Mouse (Mus musculus): ENCODE measurements around the gene Slc5a10. TPM values are rescaled to one million over a fixed set of nuclear protein-coding genes. Genes with fewer than 3 reads are reported as not detected.

Gene Slc5a10
- polyA plus RNA-seq, 1 experiment: not detected

DNA sequence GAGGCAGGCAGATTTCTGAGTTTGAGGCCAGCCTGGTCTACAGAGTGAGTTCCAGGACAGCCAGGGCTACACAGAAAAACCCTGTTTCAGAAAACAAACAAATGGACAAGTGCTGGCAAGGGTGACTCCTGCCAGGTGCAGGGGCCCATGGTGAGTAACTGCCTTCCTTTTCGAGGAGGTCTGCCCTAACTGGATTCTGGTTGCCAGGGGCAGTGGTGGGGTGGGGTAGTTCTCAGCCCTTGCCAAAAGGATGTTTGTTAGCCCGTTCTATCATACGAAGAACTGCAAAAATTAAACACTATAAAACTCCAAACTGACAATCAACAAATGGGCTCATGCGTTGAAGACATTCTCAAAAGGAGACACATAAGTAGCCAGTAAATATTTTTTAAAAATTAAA is 71.0 kb downstream of the Slc5a10 start:
- Histone ChIP-seq H3K4me3 (ENCODE audit: low read depth, low read length) (no peak overlapping the region), H3K27me3 (ENCODE audit: control insufficient read depth, insufficient read depth, low read length) (no peaks in the 10 kb centered on the region), H3K36me3 (ENCODE audit: control insufficient read depth, insufficient read depth, low read length) (no peaks in the 10 kb centered on the region), H3K4me1 (ENCODE audit: control insufficient read depth, insufficient read depth, insufficient read length, low read length) (peaks cover 27% of the 10 kb centered on the region), H3K27ac (ENCODE audit: insufficient read depth, low read depth, low read length) (no peak overlapping the region)
- WGBS: 39% methylated on average over 4 of the region's 4 CpGs
- TF ChIP-seq POLR2A (IDR thresholded peaks at IDR 0.05; ENCODE audit: low read depth, low read length): no peak
- no peak for TF ChIP-seq CTCF (IDR thresholded peaks at IDR 0.05; ENCODE audit: extremely low read depth, insufficient read length, insufficient replicate concordance, low read depth, low read length)

DNA sequence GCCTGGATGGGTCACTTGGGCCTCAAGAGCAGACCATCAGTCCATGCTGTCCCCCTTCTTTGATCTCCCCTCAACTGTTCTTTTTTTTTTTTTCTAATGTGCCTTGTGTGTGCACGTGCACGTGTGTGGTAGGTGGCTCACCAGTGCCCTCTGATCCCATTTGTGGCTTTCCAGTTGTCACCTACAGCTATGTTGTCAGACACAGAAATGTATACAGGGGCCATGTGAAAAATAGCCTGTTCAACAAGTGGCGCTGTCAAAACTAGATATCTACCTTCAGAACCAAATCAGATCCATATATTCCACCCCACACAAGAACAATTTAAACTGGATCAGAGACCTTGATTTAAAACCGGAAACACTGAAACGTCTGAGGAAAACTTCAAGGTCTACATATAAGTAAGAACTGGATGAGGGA is 71.5 kb downstream of the Slc5a10 start:
- 89% methylated on average over 5 of the region's 5 CpGs for WGBS

DNA sequence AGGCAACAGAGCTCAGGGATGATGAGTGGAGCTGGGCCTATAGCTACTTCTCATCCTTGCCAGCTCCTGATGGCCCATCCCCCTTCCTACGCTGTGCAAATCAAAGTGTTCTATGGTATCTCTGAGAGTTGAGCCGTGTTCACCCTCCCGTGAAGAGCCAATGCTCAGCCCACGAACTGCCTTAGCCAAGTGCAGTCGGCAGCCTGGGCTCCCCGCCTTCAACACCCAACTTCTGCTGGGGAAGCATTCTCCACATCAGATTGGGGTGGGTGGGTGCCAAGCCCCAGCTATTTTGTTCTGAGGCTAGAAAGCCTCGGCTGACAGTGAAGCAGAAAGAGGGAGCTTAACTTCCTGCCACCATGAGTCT is 71.9 kb downstream of the Slc5a10 start:
- Histone ChIP-seq H3K4me3 (ENCODE audit: low read depth, low read length) (no peak overlapping the region), H3K36me3 (ENCODE audit: control insufficient read depth, insufficient read depth, low read length) (no peaks in the 10 kb centered on the region), H3K4me1 (ENCODE audit: control insufficient read depth, insufficient read depth, insufficient read length, low read length) (peaks cover 34% of the 10 kb centered on the region), H3K27me3 (ENCODE audit: control insufficient read depth, insufficient read depth, low read length) (no peaks in the 10 kb centered on the region), H3K27ac (ENCODE audit: insufficient read depth, low read depth, low read length) (no peak overlapping the region)
- TF ChIP-seq CTCF (IDR thresholded peaks at IDR 0.05; ENCODE audit: extremely low read depth, insufficient read length, insufficient replicate concordance, low read depth, low read length) (no peak), POLR2A (IDR thresholded peaks at IDR 0.05; ENCODE audit: low read depth, low read length) (no peak)
- WGBS: 74% methylated on average over 7 of the region's 7 CpGs

More for the DNA sequence above, 71.5 kb downstream of the Slc5a10 start:
- TF ChIP-seq POLR2A (IDR thresholded peaks at IDR 0.05; ENCODE audit: low read depth, low read length) (no peak), CTCF (IDR thresholded peaks at IDR 0.05; ENCODE audit: extremely low read depth, insufficient read length, insufficient replicate concordance, low read depth, low read length) (no peak)
- Histone ChIP-seq H3K27ac (ENCODE audit: insufficient read depth, low read depth, low read length) (no peak overlapping the region), H3K4me1 (ENCODE audit: control insufficient read depth, insufficient read depth, insufficient read length, low read length) (peaks cover 31% of the 10 kb centered on the region), H3K27me3 (ENCODE audit: control insufficient read depth, insufficient read depth, low read length) (no peaks in the 10 kb centered on the region), H3K36me3 (ENCODE audit: control insufficient read depth, insufficient read depth, low read length) (no peaks in the 10 kb centered on the region), H3K4me3 (ENCODE audit: low read depth, low read length) (no peak overlapping the region)

DNA sequence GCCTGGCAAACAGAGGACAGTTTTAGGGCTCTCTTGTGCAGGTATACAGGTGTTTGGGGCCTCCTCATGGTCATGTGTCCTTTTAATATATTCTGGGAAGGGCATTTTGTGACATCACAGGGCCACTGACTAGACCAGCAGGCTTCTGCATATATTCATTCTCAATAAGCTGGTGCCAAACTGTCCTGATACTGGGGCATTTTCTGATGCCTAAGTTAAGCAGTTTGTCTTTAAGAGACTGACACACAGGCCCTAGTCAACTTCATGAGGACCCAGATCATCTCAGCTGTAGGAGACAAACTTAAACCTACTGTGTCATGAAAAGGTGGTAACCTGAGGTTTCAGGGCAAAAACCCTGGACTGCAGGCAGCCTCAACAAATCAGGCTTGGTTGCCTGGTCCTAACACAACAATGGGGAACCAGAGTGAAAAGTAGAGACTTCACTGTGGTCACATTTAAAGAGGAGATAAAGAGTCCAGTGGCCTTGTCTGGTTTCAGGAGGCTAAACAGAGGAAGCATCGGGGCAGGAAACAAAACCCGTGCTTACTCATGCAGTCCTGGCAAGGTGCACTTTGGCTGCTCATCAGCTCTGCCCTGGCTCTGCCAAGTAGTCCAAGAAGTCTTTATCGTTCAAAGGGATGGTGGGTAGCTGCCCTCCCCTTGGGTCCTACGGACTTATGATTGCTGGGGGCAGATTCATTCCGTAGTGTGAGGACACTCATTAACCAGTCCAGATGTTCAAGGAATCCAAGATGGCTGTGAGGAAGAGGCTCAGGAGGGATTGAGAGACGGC is 72.5 kb downstream of the Slc5a10 start:
- no peak for TF ChIP-seq CTCF (IDR thresholded peaks at IDR 0.05; ENCODE audit: extremely low read depth, insufficient read length, insufficient replicate concordance, low read depth, low read length)
- no peak for TF ChIP-seq POLR2A (IDR thresholded peaks at IDR 0.05; ENCODE audit: low read depth, low read length)
- 28% methylated on average over 6 of the region's 6 CpGs for WGBS
- no peak overlapping the region for H3K4me3 ChIP-seq (ENCODE audit: low read depth, low read length)
- H3K27me3 ChIP-seq (ENCODE audit: control insufficient read depth, insufficient read depth, low read length): no peaks in the 10 kb centered on the region
- 0 out of 2 replicates have a peak overlapping the region, but pooled peaks have one; percentile 7 for H3K27ac ChIP-seq (ENCODE audit: insufficient read depth, low read depth, low read length)
- H3K4me1 ChIP-seq (ENCODE audit: control insufficient read depth, insufficient read depth, insufficient read length, low read length): peaks cover 37% of the 10 kb centered on the region
- H3K36me3 ChIP-seq (ENCODE audit: control insufficient read depth, insufficient read depth, low read length): no peaks in the 10 kb centered on the region

DNA sequence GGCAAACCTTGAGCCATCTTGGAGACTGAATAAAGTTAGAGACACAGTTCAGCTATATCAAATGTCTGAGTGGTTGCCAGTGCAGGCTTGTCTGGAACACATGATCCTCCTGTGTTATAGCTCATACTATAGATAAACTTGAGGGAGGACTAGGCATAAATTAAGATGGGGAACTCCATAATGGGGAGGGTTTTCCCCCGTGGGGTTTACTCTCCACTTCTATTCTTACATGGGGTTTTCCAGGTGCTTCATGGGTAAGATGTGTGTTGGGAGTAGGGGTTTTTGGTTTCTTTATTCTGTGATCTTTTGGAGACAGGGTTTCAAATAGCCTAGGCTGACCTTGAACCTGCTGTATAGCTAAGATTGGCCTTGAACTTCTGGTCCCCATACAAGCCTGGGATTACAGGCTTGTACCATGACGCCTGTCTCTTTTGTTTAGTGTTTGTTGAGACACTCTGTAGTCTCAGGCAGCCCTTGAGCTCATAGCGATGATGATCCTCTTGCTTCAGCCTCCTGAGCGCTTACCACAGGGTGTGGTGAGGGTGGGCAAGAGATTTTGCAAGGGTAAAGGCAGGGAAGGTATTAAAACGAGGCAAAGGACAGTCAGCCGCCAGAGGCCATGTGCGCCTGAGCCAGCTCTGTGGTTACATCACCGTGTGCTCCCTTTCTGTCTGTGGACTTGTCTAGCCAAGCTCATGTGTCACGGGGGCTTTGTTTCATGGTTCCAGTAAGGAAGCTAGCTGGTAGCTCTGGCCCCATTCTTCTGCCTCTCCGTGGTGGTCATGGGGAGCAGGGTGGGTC is 73.3 kb downstream of the Slc5a10 start:
- Histone ChIP-seq H3K4me1 (ENCODE audit: control insufficient read depth, insufficient read depth, insufficient read length, low read length) (peaks cover 45% of the 10 kb centered on the region), H3K4me3 (ENCODE audit: low read depth, low read length) (no peak overlapping the region), H3K27ac (ENCODE audit: insufficient read depth, low read depth, low read length) (no peak overlapping the region), H3K36me3 (ENCODE audit: control insufficient read depth, insufficient read depth, low read length) (no peaks in the 10 kb centered on the region), H3K27me3 (ENCODE audit: control insufficient read depth, insufficient read depth, low read length) (no peaks in the 10 kb centered on the region)
- no peak for TF ChIP-seq POLR2A (IDR thresholded peaks at IDR 0.05; ENCODE audit: low read depth, low read length)
- TF ChIP-seq CTCF (IDR thresholded peaks at IDR 0.05; ENCODE audit: extremely low read depth, insufficient read length, insufficient replicate concordance, low read depth, low read length): no peak
- 76% methylated on average over 10 of the region's 10 CpGs for WGBS

DNA sequence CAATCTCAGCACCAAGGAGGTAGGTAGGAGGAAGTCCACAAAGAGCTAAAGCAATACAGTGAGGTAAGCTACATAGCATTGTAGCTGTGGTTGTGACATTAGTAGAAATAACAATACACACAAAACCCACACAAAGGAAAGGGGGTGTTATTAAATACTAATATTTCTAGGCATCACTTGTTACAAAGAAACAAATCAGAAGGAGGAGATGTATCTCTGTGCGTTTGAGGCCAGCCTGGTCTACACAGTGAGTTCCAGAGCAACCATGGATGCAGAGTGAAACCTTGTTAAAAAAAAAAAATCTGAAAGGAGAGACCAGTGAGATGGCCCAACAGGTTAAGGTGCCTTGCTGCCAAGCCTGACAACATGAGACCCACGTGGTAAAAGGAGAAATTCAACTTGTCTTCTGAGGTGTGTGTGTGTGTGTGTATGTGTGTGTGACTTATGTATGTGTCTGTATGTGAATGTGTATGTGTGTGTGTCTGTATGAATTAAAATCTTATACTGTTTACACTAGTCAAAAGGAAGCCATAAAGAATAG is 74.1 kb downstream of the Slc5a10 start:
- WGBS: 67% methylated on average over 2 of the region's 2 CpGs
- H3K4me3 ChIP-seq (ENCODE audit: low read depth, low read length): no peak overlapping the region
- no peak overlapping the region for H3K27ac ChIP-seq (ENCODE audit: insufficient read depth, low read depth, low read length)
- TF ChIP-seq POLR2A (IDR thresholded peaks at IDR 0.05; ENCODE audit: low read depth, low read length) (no peak), CTCF (IDR thresholded peaks at IDR 0.05; ENCODE audit: extremely low read depth, insufficient read length, insufficient replicate concordance, low read depth, low read length) (no peak)
- H3K27me3 ChIP-seq (ENCODE audit: control insufficient read depth, insufficient read depth, low read length): no peaks in the 10 kb centered on the region
- H3K36me3 ChIP-seq (ENCODE audit: control insufficient read depth, insufficient read depth, low read length): no peaks in the 10 kb centered on the region
- H3K4me1 ChIP-seq (ENCODE audit: control insufficient read depth, insufficient read depth, insufficient read length, low read length): peaks cover 51% of the 10 kb centered on the region

DNA sequence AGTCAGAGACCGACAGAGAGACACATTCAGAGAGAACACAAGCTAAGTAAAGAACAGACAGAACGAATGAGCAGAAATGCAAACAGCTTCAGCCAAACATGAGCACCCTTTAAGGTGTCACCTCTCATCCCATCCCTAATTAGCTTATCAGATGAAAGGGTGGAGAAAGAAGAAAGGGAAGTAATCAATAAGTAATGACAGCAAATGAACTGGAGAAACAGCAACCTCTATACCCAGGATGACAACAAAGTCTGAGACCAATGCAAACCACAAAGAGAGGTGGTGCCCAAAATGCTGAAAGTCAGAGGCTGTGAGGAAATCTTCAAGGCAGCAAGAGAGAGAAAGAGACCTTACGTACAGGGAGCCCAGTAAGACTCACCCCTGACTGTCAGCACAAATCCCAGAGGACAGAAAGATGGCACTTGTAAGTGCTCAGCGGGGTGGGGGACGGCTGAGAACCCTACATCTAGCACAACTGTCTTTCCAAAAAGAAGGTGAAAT is 75.2 kb downstream of the Slc5a10 start:
- H3K27me3 ChIP-seq (ENCODE audit: control insufficient read depth, insufficient read depth, low read length): no peaks in the 10 kb centered on the region
- H3K4me1 ChIP-seq (ENCODE audit: control insufficient read depth, insufficient read depth, insufficient read length, low read length): peaks cover 54% of the 10 kb centered on the region
- 70% methylated on average over 5 of the region's 5 CpGs for WGBS
- TF ChIP-seq POLR2A (IDR thresholded peaks at IDR 0.05; ENCODE audit: low read depth, low read length) (no peak), CTCF (IDR thresholded peaks at IDR 0.05; ENCODE audit: extremely low read depth, insufficient read length, insufficient replicate concordance, low read depth, low read length) (no peak)
- H3K27ac ChIP-seq (ENCODE audit: insufficient read depth, low read depth, low read length): no peak overlapping the region
- H3K36me3 ChIP-seq (ENCODE audit: control insufficient read depth, insufficient read depth, low read length): no peaks in the 10 kb centered on the region
- no peak overlapping the region for H3K4me3 ChIP-seq (ENCODE audit: low read depth, low read length)

All from small intestine, adult 2 months (tissue).